Mouse (Mus musculus) thymus, postnatal 4 days (tissue): ENCODE data around the gene Wwox.

Experiments used
- DNase-seq: peaks from one replicate; pipeline ENCODE4 v3.0.0; 2021

Wwox gene

DNA sequence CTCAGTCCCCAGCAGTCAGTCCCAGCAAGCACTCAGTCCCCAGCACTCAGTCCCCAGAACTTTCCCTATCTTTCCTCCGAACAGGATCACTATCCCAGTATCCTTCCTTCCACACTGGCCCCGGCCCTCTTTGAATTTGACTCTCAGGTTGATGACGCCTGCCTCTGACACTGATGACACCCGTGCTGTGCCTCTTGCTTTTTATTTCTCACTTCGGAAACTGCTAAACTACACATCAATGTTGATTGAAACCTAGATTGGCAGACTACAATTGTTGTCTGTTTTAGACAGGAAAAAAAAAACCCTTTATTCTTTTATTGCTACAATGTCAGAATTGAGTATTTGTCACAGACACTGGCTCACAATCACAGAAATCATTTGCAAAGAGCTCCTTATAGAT is 624.2 kb downstream of the Wwox start:
- no peak for DNase-seq

DNA sequence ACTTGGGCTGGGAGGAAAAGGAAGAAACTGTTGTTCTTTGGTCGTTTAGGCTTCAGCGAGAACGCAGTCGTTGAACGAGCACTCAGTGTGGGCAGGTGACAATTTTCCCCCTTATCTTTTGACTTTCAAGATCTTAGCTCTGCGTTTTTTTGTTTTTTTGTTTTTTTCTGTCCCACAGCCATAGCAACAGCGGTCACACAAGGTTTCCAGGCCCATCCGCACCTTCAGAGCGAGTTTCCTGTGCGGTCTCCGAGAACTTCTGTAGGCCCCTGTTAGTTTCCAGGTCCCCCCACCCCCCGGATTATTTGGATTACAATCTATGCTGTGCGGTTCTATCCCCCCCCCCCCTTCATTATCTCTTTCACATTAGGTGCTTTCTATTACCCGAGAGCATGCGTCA is 625.2 kb downstream of the Wwox start:
- no peak for DNase-seq

DNA sequence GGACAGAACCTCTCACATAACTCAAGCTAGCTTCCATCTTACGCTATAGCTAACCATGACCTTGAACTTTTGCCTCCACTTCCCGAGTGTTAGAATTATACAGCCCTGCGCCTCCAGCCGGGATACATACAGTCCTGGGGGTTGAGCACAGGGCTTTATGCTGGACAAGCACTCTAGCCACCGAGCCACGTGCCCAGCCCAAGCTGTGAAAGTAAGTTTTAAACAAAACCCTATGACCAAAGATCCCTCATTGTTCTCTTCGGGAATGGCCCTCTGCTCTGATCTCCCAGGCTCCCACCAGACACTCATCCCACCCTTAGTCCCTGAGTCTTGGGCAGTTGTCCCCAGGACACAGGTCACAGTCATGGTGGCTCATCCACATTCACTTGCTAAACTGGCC is 625.9 kb downstream of the Wwox start:
- no peak for DNase-seq

DNA sequence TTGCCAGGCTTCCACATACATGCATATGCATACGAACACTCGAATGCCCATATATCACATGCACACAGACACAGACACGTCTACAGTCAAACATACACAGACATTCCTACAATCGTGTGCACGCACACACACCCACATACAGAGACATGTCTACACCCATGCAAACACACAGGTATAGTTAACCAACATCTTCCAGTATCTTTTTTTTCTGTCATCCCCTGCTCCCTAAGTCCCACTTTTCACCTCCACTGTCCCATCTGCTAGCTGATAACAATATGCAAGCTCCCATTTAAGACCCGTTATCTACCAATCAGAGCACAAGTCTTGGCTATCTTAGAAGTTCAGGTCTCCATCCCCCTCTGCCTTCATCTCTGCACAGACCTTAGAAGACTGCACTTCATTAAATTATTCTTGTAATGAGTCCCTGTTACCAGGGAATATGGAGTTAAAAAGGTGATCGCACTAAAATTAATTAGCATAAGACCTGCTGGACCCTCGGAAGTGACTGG is 627.1 kb downstream of the Wwox start:
- no peak for DNase-seq

DNA sequence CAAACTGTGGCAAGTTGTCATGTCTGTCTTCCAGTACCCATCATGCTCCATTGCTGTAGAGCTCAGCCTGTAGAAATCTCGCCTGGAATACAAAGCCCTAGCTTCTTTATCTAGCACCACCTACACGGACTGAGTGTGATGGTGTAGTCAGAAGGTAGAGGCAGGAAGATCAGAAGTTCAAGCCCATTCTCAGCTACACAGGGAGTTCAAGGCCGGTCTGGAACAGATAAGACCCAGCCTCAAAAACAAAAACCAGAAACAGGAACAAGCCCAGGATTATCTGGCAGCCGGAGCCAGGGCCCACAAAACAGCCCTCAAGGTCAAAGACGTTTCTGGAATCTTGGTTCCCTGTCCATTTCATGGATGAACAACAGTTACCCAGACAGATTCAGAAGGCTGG is 629.3 kb downstream of the Wwox start:
- DNase-seq = no peak

DNA sequence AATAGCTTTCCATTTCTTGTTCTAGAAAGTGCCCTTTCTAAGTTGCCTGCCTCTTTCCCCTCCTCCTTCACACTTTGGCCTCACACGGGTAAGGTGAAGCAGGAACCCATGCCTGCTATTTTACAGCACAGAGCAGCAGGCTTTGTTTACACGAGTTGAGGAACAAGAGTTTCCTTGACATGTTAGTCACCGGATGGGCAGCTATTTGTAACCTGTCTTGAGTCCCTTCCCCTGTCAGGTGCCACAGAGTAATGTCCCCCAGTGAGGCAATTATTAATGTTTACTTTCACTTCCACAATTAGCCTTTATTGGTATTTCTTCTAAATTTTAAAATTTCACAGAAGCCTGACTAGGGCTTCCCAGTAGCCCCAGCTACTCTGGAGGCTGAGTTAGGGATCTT is 630.8 kb downstream of the Wwox start:
- no peak for DNase-seq

DNA sequence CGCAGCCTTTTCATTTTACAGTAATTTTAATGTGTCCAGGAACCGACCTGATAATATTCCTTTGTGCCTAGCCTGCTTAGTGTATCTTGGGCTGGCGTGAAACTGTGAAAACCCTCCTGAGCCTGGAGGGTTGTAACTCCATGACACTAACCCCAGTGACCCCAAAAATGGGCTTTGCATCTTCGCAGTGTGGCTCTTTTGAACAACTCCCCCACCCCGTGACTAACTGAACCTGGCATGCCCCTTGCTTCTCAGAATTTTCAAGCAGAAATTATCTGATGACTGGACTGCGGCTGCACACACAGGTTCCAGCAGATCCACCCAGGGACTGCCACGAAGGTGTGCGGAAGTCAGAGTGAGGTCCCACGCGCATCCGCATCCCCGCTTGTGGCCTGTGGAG is 631.8 kb downstream of the Wwox start:
- DNase-seq = no peak

DNA sequence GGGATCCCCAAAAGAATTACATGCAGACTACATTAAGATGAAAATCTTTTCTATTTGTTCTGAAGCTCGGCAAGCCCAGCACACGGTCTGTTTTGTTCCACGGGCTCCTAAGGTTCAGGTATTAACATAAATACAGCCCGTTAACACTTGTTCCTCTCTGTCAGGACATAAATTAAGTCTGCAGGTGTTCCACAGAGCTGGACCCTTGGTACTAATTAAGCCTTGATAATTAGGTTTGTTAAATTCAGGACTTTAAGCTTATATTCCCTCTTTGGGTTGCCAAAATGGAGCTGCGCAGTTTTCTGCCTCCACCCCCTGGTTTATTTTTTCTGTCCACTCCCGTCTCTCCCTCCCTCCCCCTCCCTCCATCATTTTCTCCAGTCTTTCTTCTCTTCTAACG is 638.8 kb downstream of the Wwox start:
- no peak for DNase-seq

DNA sequence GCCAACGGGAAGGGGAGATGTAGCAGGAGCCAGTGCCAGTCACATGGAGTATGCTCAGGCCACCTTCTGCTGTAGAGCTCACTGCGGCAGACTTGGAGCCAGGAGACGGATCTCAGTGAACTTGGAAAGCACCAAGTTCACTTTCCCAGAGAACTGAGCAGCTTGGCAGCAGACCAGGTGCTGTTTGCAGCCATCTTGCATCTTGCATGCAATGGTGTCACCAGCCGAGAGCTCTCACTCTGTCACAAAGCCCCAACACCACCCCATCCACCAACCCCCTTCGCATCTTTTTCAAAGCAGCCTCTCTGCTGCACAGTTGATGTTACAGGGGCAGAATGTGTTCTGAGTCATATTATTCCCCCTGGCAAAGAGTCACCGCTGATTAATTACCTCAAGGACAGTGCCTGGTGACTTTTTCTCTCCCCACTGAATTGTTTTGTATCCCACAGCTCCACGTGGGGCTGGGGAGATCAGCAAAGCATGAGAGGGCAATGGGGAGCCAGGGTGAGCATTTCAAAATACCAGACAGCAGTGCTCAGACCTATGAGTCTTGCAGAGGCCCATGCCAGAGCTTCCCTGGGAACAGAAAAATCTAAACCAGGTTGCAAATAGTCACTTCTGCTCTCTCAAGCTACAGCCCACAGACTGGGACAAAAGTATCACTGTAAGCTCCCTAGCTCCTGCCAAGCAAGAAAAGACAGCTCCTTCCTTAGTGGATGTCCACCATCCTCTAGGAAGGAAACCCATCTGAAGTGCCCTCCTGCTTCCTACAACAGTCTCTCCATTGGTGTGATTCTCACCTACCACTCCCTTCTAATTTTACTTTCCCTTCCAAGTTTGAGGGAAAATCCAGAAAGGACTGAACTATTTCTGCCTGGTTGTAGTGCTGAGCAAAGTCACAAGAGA is 642.1 kb downstream of the Wwox start:
- DNase-seq = no peak

DNA sequence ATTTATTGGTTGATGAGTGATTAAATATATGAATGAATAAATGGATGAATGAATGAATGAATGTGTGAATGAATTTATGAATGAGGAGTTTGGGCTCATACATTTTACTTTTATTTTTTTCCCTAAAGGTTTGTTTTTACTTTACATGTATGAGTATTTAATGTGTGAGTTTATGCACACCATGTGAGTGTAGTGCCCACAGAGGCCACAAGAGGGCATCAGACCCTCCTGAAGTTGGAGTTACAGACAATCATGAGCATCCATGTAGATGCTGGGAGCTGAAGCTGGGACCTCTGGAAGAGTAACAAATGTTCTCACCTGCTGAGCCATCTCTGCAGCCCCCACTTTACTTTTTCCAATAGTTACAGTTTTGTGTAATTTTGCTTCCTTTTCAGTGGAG is 648.7 kb downstream of the Wwox start:
- peak; percentile 29 for DNase-seq

DNA sequence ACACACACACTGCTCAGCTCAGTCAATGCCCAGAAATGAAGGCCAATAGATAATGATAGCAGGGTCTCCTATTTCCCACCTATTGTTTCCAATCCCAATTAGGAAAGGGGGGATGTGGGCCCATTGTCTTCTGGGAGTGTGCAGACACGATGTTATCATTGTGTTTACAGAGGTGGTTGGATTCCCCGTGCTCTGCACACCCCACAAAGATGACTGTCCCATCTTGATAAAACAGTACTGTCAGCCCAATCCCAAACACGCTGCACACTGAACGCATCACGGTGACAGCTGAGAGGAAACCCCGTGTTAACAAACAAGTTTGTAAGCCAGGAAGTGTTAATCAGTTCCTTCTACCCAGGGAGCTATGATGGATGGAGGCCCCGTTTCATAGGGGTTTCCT is 650.3 kb downstream of the Wwox start:
- DNase-seq = no peak

DNA sequence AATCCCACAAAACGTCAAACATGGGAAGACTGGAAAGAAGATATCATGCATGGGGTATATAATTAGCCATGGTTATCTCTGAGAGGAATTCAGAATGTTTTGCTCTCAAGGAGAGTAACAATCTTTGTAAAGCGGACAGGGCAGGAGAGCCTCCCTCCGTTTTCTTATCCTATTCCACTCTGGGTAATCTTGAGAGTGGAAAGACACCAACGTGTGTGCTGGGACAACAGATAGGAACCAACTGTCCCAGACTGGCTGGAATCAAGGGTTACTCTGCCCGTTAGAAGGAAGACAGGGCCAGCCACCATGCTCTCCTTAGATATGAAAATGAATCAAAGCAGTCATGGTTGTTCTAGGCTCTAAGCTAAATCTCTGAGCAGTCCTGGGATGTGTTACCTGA is 650.7 kb downstream of the Wwox start:
- DNase-seq = no peak

DNA sequence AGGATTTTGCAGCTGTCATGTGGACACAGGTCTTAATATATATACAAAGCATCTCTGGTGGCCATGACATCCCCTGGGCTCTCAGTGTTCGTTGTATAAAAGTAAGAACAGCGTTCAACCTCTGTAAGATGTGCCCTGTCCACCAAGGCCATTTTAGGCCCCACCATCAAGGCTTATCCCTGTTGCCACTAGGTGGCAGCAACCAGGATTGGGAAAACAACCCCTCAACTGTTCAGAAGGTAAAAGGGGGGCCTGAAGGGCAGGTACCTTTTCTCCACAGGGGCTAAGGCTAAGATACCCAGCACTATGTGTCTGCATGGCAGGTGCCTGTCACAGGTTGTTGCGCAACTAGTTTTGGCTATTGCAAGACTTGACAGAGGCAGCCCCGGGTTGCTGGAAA is 656.1 kb downstream of the Wwox start:
- peak; percentile 74 for DNase-seq

DNA sequence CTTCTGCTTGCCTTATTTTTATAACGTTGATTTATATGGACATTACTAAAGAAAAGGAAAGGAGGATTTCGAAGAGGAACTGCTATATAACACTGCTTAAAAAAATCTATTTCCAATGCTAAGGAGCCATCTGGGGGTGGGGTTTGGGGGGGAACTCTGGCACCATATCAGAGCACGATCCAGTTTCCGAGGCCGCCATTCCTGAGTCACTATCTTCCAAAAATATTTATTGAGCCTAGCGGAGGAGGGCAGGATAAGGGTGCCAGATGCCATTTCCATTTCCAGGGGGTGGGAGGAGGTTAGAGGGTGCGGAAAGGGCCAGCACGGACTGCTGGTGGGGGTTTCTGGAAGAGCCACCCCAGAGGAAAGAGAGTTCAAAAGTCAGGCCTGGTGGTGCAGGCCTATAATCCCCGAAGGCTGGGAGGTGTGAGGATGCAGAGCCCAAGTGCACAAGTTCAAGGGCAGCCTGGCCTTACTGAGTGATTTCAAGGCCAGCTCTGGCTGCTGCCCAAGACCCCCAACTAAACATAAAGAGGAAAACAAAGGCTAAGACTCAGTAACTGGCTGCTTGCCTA is 658.6 kb downstream of the Wwox start:
- DNase-seq = no peak

DNA sequence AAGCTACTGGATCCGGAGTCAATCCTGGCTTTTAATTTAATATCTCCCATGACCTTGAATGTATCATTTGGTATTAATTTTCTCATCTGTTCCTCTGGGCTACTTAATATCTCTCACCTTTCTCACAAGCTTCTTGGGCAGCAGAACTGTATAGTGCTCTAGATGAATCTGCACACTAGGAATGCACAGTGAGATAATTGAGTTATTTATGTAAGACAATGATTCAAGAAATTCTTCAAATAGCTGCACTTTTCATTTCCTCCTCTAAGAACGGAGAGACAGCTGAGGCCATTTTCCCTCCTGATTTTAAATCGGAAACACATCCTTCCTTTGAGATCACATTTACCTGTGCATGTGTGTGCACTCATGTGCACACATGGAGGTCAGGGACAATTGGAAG is 669.9 kb downstream of the Wwox start:
- no peak for DNase-seq

DNA sequence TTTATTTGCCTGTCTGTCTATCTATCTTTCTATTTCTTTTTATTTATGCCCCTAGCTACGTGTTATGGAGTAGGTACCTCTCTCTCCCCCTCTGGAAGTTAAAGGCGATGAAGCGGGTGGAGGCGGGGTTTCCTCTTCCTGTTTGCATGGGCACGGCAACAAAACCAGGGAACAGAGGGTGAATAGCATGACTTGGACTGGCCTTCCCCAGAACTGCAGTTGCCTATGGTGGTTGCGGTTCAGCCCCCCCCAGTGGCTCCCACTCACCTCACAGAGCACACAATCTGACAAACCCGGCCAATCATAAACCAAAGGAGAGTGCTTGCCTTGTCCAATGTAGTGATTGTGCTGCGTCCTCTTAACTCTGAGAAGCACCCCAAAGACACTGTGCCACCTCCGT is 671.0 kb downstream of the Wwox start:
- peak; percentile 42 for DNase-seq

DNA sequence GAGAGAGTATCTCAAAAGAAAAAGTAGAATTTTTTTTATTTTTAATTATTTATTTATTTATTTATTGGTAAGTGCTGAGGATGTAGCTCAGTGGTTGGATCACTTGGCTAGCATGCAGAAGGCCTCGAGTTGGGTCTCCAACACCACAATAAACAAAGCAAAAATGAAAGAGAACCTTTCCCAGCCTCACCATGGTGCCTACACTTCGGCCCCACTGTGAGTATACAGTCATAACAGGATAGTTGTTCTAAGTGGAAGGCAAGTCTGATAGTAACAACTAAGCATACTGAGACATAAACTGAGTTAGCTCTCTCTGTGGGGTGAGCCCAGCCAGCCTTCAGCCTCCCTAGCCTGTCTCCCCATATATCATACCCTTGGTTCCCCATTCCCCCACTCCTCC is 672.6 kb downstream of the Wwox start:
- DNase-seq = no peak

DNA sequence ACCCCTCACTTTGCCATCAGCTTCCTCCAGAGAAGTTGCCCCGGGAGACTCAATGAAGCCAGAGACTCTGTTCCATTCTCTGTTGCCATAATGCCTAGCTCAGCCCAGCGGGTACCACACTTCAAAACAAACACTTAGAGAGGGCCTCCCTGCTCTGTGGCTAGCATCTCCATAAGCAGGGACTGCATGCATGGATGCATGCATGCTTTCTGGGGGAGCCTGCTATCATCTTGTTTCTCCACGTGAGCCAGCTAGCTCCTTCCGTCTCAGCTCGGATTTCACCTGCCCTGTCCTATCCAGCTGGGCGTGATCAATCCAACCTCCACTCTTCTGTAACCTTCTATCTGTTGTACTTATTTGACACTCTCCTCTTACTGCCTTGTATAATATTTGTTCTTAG is 675.0 kb downstream of the Wwox start:
- no peak for DNase-seq

DNA sequence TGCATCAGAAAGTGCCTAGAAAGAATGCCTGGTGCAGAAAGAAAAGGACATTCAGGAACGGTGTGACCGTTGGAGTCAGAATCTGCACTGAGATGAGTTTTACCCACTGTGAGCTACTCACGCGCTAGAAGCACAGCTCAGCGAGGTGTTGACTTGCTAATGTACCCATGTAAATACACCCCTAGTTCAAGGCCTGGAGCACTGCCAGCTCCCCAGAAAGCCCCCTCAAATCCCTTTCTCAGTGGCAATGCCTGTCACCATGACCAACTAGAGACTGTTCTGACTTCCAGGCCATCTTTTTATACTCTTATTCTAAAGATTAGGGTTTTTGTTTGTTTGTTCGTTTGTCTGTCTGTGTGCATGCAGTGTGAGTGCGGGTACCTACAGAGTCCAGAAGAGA is 686.6 kb downstream of the Wwox start:
- DNase-seq = no peak

DNA sequence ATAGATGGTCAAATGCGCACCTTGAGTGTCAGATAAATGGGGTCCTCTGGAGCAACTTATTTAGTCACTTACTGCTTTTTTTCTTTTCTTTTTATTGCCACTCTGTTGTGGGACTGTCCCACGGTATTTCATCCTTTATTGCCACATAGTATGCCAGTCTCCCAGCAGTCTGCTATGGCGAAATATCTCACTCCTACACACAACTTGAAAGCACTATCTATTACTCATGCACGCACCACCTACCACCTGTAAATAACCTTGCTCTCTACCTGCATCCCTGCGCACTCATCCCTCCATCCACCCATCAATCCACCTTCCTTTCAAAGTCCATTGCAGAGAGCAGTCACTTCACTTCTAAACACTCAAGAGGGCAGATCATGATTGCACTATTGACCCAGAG is 687.2 kb downstream of the Wwox start:
- DNase-seq = no peak

DNA sequence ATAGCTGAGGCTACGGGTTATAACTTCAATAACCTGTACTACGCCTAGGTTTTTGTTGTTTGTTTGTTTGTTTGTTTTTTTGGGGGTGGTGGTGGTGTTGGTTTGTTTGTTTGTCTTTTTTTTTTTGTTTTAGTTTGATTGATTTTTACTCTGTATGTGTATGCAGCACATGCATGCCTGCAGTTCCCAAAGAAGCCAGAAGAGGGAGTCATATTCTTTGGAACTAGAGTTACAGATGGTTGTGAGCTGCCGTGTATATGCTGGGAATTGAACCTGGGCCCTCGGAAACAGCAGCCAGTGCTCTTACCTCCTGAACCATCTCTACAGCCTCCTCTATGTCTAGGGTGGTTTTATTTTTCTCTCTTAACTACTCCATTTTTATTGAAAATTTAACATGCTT is 689.9 kb downstream of the Wwox start:
- peak; percentile 24 for DNase-seq

DNA sequence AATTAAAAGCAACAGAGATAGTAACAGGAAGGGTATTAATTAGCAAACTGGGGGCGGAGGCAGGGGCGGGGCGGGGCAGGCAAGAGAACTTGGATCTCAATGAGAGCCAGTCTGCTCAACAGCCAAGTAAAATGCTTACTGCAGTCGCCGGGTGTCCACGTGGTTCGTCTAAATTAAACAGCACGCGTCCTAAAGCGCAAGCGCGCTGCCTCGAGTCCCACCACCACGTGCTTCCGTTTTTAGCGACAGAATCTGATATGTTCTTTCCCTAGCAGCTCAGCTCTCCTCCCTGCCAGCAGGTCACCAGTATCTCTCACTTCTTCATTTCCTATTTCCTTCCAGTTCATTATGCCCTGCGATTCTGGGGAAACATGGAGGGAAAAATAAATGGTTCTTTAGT is 693.7 kb downstream of the Wwox start:
- no peak for DNase-seq

DNA sequence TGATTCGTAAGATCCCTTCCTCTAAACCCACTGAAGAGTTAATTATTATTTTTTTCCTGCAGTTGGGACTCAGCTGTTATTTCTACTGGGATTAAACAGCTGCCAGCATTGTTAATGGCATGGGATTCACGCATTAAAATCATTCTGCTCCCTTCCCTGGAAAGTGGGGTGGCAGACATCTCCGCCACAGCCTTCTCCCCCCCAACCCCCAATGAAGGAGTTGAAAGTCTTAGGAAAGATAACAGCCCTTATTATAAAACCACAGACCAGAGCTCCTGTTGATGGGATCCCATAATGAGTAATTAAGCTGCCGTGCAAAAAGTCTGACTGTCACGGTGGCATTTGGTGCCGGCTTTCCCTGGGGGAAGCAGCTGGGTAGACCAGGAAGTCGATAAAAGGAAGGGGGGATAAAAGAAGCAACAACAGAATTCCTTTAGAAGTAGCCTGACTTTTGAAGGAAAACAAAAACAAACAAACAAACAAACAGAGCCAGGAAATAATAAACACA is 694.3 kb downstream of the Wwox start:
- no peak for DNase-seq

DNA sequence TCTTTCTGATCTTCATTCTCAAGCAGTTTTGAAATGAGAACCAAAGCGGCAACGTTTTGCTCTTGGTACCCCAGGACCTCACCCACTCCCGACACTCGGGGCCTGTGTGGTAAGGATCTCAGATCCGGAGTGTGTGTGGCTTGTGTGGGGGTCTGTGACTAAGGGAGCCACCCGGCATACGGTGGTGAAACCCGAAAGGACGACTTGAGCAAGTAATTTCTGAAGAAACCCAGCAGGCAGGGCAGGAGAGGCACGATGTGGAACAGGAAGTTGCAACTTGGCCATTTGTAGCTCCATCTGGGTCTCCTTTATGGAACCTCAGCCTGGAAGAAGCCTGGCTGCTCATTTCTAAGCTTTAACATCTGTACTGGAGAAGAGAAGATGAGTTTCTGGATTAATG is 697.4 kb downstream of the Wwox start:
- DNase-seq = no peak

DNA sequence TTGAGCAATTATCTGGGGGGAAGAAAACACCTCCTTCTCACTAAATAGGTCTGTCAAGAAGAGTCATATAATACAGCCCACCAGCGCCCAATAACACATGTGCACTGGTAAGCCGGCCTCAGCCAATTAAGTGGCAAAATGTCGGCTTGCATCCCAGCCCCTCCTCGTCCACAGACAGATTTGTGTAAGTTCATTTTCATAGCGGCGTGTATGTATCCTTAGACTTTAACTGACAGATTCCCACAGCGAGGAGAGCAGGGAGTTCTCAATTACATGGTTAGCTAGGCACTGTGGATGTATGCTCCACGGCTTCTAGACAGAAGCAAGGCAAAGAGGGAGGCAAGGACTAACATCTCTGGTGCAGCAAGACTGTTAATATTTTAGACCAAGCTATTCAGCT is 702.2 kb downstream of the Wwox start:
- DNase-seq = no peak
